Mouse (Mus musculus) lung, embryonic 14.5 days (tissue): ENCODE data around the gene Lancl3. TPM values are rescaled to one million over a fixed set of nuclear protein-coding genes. Genes with fewer than 3 reads are reported as not detected.
A peak's percentile ranks its signal among the peaks of the same experiment; 100 is the strongest.

ENCODE experiments used
- ATAC-seq: fragments of 200-750 bp; cut with Nextera tagmentation; 2 replicates; pipeline ENCODE4 v1.8.0; 2017; ENCODE audit warnings: mild to moderate bottlenecking, moderate TSS enrichment, moderate library complexity; ENCODE audit not compliant: insufficient read depth
- DNase-seq: peaks from one replicate; pipeline ENCODE4 v3.0.0-alpha.2; 2015
- H3K27ac ChIP-seq: fragments of 300-500 bp; sonication (generic); 2 replicates; pipeline ENCODE4 v1.5.1; 2014; ENCODE audit warnings: low read depth, mild to moderate bottlenecking, moderate library complexity
- H3K27me3 ChIP-seq: fragments of 300-500 bp; sonication (generic); 2 replicates; pipeline ENCODE4 v1.6.1; 2014; ENCODE audit warnings: low read length, control low read depth; ENCODE audit not compliant: insufficient read depth
- H3K36me3 ChIP-seq: fragments of 300-500 bp; sonication (generic); 2 replicates; pipeline ENCODE4 v1.6.1; 2014; ENCODE audit warnings: control low read depth; ENCODE audit not compliant: insufficient read depth
- H3K4me1 ChIP-seq: fragments of 300-500 bp; sonication (generic); 2 replicates; pipeline ENCODE4 v1.6.1; 2014; ENCODE audit warnings: antibody characterized with exemption, control low read depth; ENCODE audit not compliant: insufficient read depth
- H3K4me2 ChIP-seq: fragments of 300-500 bp; sonication (generic); 2 replicates; pipeline ENCODE4 v1.6.1; 2014; ENCODE audit warnings: mild to moderate bottlenecking
- H3K4me3 ChIP-seq: fragments of 300-500 bp; sonication (generic); 2 replicates; pipeline ENCODE4 v1.5.1; 2014; ENCODE audit warnings: low read depth, low read length
- H3K9ac ChIP-seq: fragments of 300-500 bp; sonication (generic); 2 replicates; pipeline ENCODE4 v1.6.1; 2014
- H3K9me3 ChIP-seq: fragments of 300-500 bp; sonication (generic); 2 replicates; pipeline ENCODE4 v1.6.1; 2016; ENCODE audit warnings: low read depth, low read length, control low read depth
- CTCF ChIP-seq: IDR thresholded peaks from 2 replicates; pipeline ENCODE4 v1.5.1; 2016; ENCODE audit warnings: antibody characterized with exemption, low read depth
- WGBS: fragments of 180-500 bp; shearing (Covaris S2); extraction: QIAGEN DNeasy Blood & Tissue Kit; methylation state at CpG from one replicate; pipeline ENCODE4 v1.1.7; 2014; 5-methylcytosine and 5-hydroxymethylcytosine counted together
- polyA plus RNA-seq: library from polyadenylated mRNA; unstranded; fragments of >200 nt; fragmentation: Nextera tagmentation; extraction: Ambion mirVana; gene quantifications from 2 replicates; pipeline ENCODE4 v1.2.1, GENCODE M21; 2014

Gene Lancl3
- polyA plus RNA-seq, 1 experiment from 2014 or later: 1.4 TPM

- no peak overlapping the region for H3K4me3 ChIP-seq
- no peak overlapping the region for H3K9ac ChIP-seq
- H3K4me2 ChIP-seq: no peak overlapping the region
- 84% methylated on average over 2 of the region's 2 CpGs for WGBS
- no peak for ATAC-seq
- DNase-seq: peak; percentile 27
- no peak overlapping the region for H3K27ac ChIP-seq
- TF ChIP-seq CTCF: peak; percentile 40; the same call in 1 of the 2 replicates
- H3K9me3 ChIP-seq: no peaks in the 10 kb centered on the region
- H3K4me1 ChIP-seq: no peaks in the 10 kb centered on the region
- H3K36me3 ChIP-seq: no peaks in the 10 kb centered on the region
- H3K27me3 ChIP-seq: no peaks in the 10 kb centered on the region
Measured at GRCm38 (mm10) chrX:9216244-9216643, 16.5 kb downstream of the Lancl3 start.

GRCm38 (mm10) chrX:9219570-9219969 is 19.9 kb downstream of the Lancl3 start:
- Histone ChIP-seq H3K36me3 (no peaks in the 10 kb centered on the region), H3K4me1 (no peaks in the 10 kb centered on the region), H3K4me3 (no peak overlapping the region), H3K9me3 (no peaks in the 10 kb centered on the region), H3K4me2 (no peak overlapping the region), H3K27ac (no peak overlapping the region), H3K9ac (no peak overlapping the region), H3K27me3 (no peaks in the 10 kb centered on the region)
- ATAC-seq: no peak
- no peak for DNase-seq
- TF ChIP-seq CTCF: no peak
- WGBS: 81% methylated on average over 3 of the region's 3 CpGs

GRCm38 (mm10) chrX:9221206-9221605 is 21.5 kb downstream of the Lancl3 start:
- no peak overlapping the region for H3K9ac ChIP-seq
- no peaks in the 10 kb centered on the region for H3K27me3 ChIP-seq
- H3K36me3 ChIP-seq: no peaks in the 10 kb centered on the region
- ATAC-seq (no peak), DNase-seq (peak; percentile 74)
- no peaks in the 10 kb centered on the region for H3K4me1 ChIP-seq
- TF ChIP-seq CTCF: peak; percentile 68
- no peak overlapping the region for H3K4me3 ChIP-seq
- 22% methylated on average over 6 of the region's 6 CpGs for WGBS
- no peaks in the 10 kb centered on the region for H3K9me3 ChIP-seq
- no peak overlapping the region for H3K27ac ChIP-seq
- H3K4me2 ChIP-seq: no peak overlapping the region

GRCm38 (mm10) chrX:9221736-9222135 is 22.0 kb downstream of the Lancl3 start:
- Histone ChIP-seq H3K4me3 (no peak overlapping the region), H3K27ac (no peak overlapping the region), H3K4me1 (no peaks in the 10 kb centered on the region), H3K9me3 (no peaks in the 10 kb centered on the region), H3K27me3 (no peaks in the 10 kb centered on the region), H3K4me2 (no peak overlapping the region), H3K36me3 (no peaks in the 10 kb centered on the region), H3K9ac (no peak overlapping the region)
- 76% methylated on average over 4 of the region's 4 CpGs for WGBS
- no peak for ATAC-seq
- no peak for TF ChIP-seq CTCF
- no peak for DNase-seq

GRCm38 (mm10) chrX:9222412-9223221 is 22.9 kb downstream of the Lancl3 start:
- no peak overlapping the region for H3K9ac ChIP-seq
- H3K4me2 ChIP-seq: no peak overlapping the region
- DNase-seq (no peak), ATAC-seq (no peak)
- WGBS: 86% methylated on average over 3 of the region's 3 CpGs
- H3K9me3 ChIP-seq: no peaks in the 10 kb centered on the region
- no peak overlapping the region for H3K27ac ChIP-seq
- H3K27me3 ChIP-seq: no peaks in the 10 kb centered on the region
- no peak for TF ChIP-seq CTCF
- H3K4me1 ChIP-seq: no peaks in the 10 kb centered on the region
- no peaks in the 10 kb centered on the region for H3K36me3 ChIP-seq
- H3K4me3 ChIP-seq: no peak overlapping the region

GRCm38 (mm10) chrX:9227105-9227504 is 27.4 kb downstream of the Lancl3 start:
- TF ChIP-seq CTCF: no peak
- ATAC-seq (no peak), DNase-seq (no peak)
- WGBS: 43% methylated on average over 2 of the region's 2 CpGs
- H3K4me2 ChIP-seq: no peak overlapping the region
- no peaks in the 10 kb centered on the region for H3K36me3 ChIP-seq
- no peaks in the 10 kb centered on the region for H3K27me3 ChIP-seq
- no peak overlapping the region for H3K27ac ChIP-seq
- no peak overlapping the region for H3K9ac ChIP-seq
- H3K9me3 ChIP-seq: no peaks in the 10 kb centered on the region
- no peaks in the 10 kb centered on the region for H3K4me1 ChIP-seq
- H3K4me3 ChIP-seq: no peak overlapping the region

GRCm38 (mm10) chrX:9240737-9241591 is 41.3 kb downstream of the Lancl3 start:
- Histone ChIP-seq H3K4me1 (no peaks in the 10 kb centered on the region), H3K27ac (no peak overlapping the region), H3K4me2 (no peak overlapping the region), H3K9me3 (no peaks in the 10 kb centered on the region), H3K36me3 (no peaks in the 10 kb centered on the region), H3K27me3 (no peaks in the 10 kb centered on the region), H3K9ac (no peak overlapping the region), H3K4me3 (no peak overlapping the region)
- no peak for ATAC-seq
- 84% methylated on average over 5 of the region's 5 CpGs for WGBS
- no peak for TF ChIP-seq CTCF
- DNase-seq: no peak
